Mouse (Mus musculus): ENCODE measurements at regions not wholly inside any gene's neighbourhood (a gene's known extent, or its start where the extent isn't known, plus 50 kb on each side); places are given as distances from the start of the nearest gene placed in this dataset.

- Histone ChIP-seq H3K27me3 (ENCODE audit: control insufficient read depth in 1 of 2, insufficient read depth in 2 of 2, low read length in 2 of 2) (no peaks in the 10 kb centered on the region), H3K9ac (ENCODE audit: control insufficient read depth, low read depth, low read length, poor library complexity, severe bottlenecking) (no peak overlapping the region), H3K79me2 (ENCODE audit: control insufficient read depth, insufficient read depth, low read length, poor library complexity) (no peaks in the 10 kb centered on the region), H3K9me3 (replicated peaks; ENCODE audit: insufficient read depth, low read length) (no peaks in the 10 kb centered on the region), H3K4me3 (ENCODE audit: control insufficient read depth in 1 of 2, insufficient read depth in 1 of 2, low read depth in 2 of 2, low read length in 2 of 2) (no peak overlapping the region), H3K27ac (ENCODE audit: control insufficient read depth, low read depth, low read length) (no peak overlapping the region), H3K36me3 (ENCODE audit: control insufficient read depth in 1 of 2, insufficient read depth in 2 of 2, low read length in 2 of 2) (no peaks in the 10 kb centered on the region), H3K4me1 (ENCODE audit: control insufficient read depth in 1 of 2, insufficient read depth in 2 of 2, low read length in 2 of 2) (no peaks in the 10 kb centered on the region)
- TF ChIP-seq GABPA (IDR thresholded peaks at IDR 0.05; ENCODE audit: low read depth, low read length) (no peak), POLR2AphosphoS2 (IDR thresholded peaks at IDR 0.05; ENCODE audit: low read length) (no peak), CTCF (IDR thresholded peaks at IDR 0.05 in 2 of 3, conservative IDR thresholded peaks at IDR 0.05 in 1 of 3; ENCODE audit: control insufficient read depth in 1 of 3, insufficient read depth in 1 of 3, low read depth in 2 of 3, low read length in 3 of 3, poor library complexity in 1 of 3, severe bottlenecking in 1 of 3) (no peak), POLR2A (IDR thresholded peaks at IDR 0.05; ENCODE audit: control insufficient read depth in 1 of 2, insufficient read depth in 1 of 2, low read depth in 1 of 2, low read length in 2 of 2, poor library complexity in 1 of 2) (no peak), TBP (IDR thresholded peaks at IDR 0.05; ENCODE audit: low read depth, low read length) (no peak), MYB (IDR thresholded peaks at IDR 0.05; ENCODE audit: low read depth, low read length) (no peak), BHLHE40 (IDR thresholded peaks at IDR 0.05; ENCODE audit: borderline replicate concordance, low read depth, low read length) (no peak), KAT2A (conservative IDR thresholded peaks at IDR 0.05; ENCODE audit: low read depth, low read length) (no peak), ZMIZ1 (IDR thresholded peaks at IDR 0.05; ENCODE audit: low read depth, low read length) (no peak), SIN3A (IDR thresholded peaks at IDR 0.05; ENCODE audit: low read length) (no peak), UBTF (IDR thresholded peaks at IDR 0.05; ENCODE audit: borderline replicate concordance, insufficient read depth, low read depth, low read length) (no peak)
- DNase-seq (ENCODE audit: low read depth, low spot score), result no peak
Measured at GRCm38 (mm10) chr2:162784176-162784813, 123.3 kb upstream of the Ptprt start.

GRCm38 (mm10) chr2:162781599-162781998, 120.7 kb upstream of the Ptprt start:
- H3K9ac ChIP-seq (ENCODE audit: control insufficient read depth, low read depth, low read length, poor library complexity, severe bottlenecking), result no peak overlapping the region
- H3K36me3 ChIP-seq (ENCODE audit: control insufficient read depth in 1 of 2, insufficient read depth in 2 of 2, low read length in 2 of 2), result no peaks in the 10 kb centered on the region
- H3K4me1 ChIP-seq (ENCODE audit: control insufficient read depth in 1 of 2, insufficient read depth in 2 of 2, low read length in 2 of 2), result no peaks in the 10 kb centered on the region
- H3K9me3 ChIP-seq (replicated peaks; ENCODE audit: insufficient read depth, low read length), result no peaks in the 10 kb centered on the region
- no peak for DNase-seq (ENCODE audit: low read depth, low spot score)
- H3K27me3 ChIP-seq (ENCODE audit: control insufficient read depth in 1 of 2, insufficient read depth in 2 of 2, low read length in 2 of 2), result no peaks in the 10 kb centered on the region
- no peak overlapping the region for H3K4me3 ChIP-seq (ENCODE audit: control insufficient read depth in 1 of 2, insufficient read depth in 1 of 2, low read depth in 2 of 2, low read length in 2 of 2)
- TF ChIP-seq JUND (IDR thresholded peaks at IDR 0.05; ENCODE audit: low read depth, low read length) (no peak), POLR2AphosphoS5 (IDR thresholded peaks at IDR 0.05; ENCODE audit: borderline replicate concordance, low read depth, low read length) (no peak), MAX (IDR thresholded peaks at IDR 0.05; ENCODE audit: low read length) (no peak), MAZ (IDR thresholded peaks at IDR 0.05; ENCODE audit: low read depth, low read length) (no peak), EP300 (IDR thresholded peaks at IDR 0.05; ENCODE audit: low read depth in 1 of 2, low read length in 2 of 2) (no peak), MYB (IDR thresholded peaks at IDR 0.05; ENCODE audit: low read depth, low read length) (no peak), CHD2 (IDR thresholded peaks at IDR 0.05; ENCODE audit: low read length) (no peak), MAFK (IDR thresholded peaks at IDR 0.05; ENCODE audit: borderline replicate concordance, low read depth, low read length) (no peak), ZC3H11A (IDR thresholded peaks at IDR 0.05; ENCODE audit: low read depth, low read length) (no peak), CHD1 (IDR thresholded peaks at IDR 0.05; ENCODE audit: low read depth, low read length) (no peak), BHLHE40 (IDR thresholded peaks at IDR 0.05; ENCODE audit: borderline replicate concordance, low read depth, low read length) (no peak)
- H3K79me2 ChIP-seq (ENCODE audit: control insufficient read depth, insufficient read depth, low read length, poor library complexity), result no peaks in the 10 kb centered on the region
- no peak overlapping the region for H3K27ac ChIP-seq (ENCODE audit: control insufficient read depth, low read depth, low read length)
